Mouse (Mus musculus) embryonic fibroblast, embryonic 13.5 days (primary cell): Measurements from ENCODE around the gene Aph1a.

ENCODE experiments used
- CTCF ChIP-seq: IDR thresholded peaks from 2 replicates; pipeline ENCODE4 v1.5.1; 2011; ENCODE audit warnings: mild to moderate bottlenecking, control low read depth, low read length, moderate library complexity, borderline replicate concordance; ENCODE audit not compliant: insufficient read depth
- POLR2A ChIP-seq: IDR thresholded peaks from 2 replicates; pipeline ENCODE4 v1.6.1; 2011; ENCODE audit warnings: low read depth, mild to moderate bottlenecking, control low read depth, low read length, moderate library complexity

- TF ChIP-seq CTCF, result no peak
- peak; percentile 51 for TF ChIP-seq POLR2A
Observed at GRCm38 (mm10) chr3:95891211-95892065, 2.3 kb upstream of the Aph1a start, which contains the start of gene BC028528.
